Mouse (Mus musculus) megakaryocyte, embryonic 14.5 days (primary cell): ENCODE results near the gene Fam124b. TPM values are rescaled to one million over a fixed set of nuclear protein-coding genes. Genes with fewer than 3 reads are reported as not detected.

Experiments used
- H3K27me3 ChIP-seq: replicated peaks from 2 replicates; pipeline ENCODE3; 2012; ENCODE audit warnings: inconsistent platforms
- H3K36me3 ChIP-seq: replicated peaks from 2 replicates; pipeline ENCODE3; 2012; ENCODE audit warnings: low read length, inconsistent platforms, mixed read lengths
- H3K4me1 ChIP-seq: 2 replicates; pipeline ENCODE4 v1.6.1; 2012; ENCODE audit warnings: inconsistent platforms
- H3K4me3 ChIP-seq: replicated peaks from 2 replicates; pipeline ENCODE3; 2012; ENCODE audit warnings: moderate library complexity, mild to moderate bottlenecking, inconsistent platforms
- H3K9me3 ChIP-seq: 2 replicates; pipeline ENCODE4 v1.6.1; 2012; ENCODE audit warnings: inconsistent platforms
- FLI1 ChIP-seq: IDR thresholded peaks from 2 replicates; pipeline ENCODE4 v1.6.1; 2012; ENCODE audit warnings: low read length, inconsistent platforms, mixed read lengths
- GATA1 ChIP-seq: IDR thresholded peaks from 3 replicates; pipeline ENCODE4 v1.6.1; 2012; ENCODE audit warnings: mixed read lengths, low read length, inconsistent platforms, borderline replicate concordance
- polyA plus RNA-seq: library from polyadenylated mRNA; stranded (reverse); fragments of >175 nt; gene quantifications from 2 replicates; pipeline ENCODE4 v1.2.3, GENCODE M21; 2012; ENCODE audit warnings: low replicate concordance; ENCODE audit not compliant: insufficient read depth

The Fam124b gene
- polyA plus RNA-seq, 1 experiment: not detected

GRCm38 (mm10) chr1:80236951-80237702, 18.9 kb upstream of the Fam124b start:
- peaks cover 5% of the 10 kb centered on the region for H3K27me3 ChIP-seq
- H3K9me3 ChIP-seq: no peaks in the 10 kb centered on the region
- H3K4me3 ChIP-seq: no peak overlapping the region
- H3K4me1 ChIP-seq: no peaks in the 10 kb centered on the region
- H3K36me3 ChIP-seq: no peaks in the 10 kb centered on the region
- TF ChIP-seq GATA1 (no peak), FLI1 (no peak)

DNA sequence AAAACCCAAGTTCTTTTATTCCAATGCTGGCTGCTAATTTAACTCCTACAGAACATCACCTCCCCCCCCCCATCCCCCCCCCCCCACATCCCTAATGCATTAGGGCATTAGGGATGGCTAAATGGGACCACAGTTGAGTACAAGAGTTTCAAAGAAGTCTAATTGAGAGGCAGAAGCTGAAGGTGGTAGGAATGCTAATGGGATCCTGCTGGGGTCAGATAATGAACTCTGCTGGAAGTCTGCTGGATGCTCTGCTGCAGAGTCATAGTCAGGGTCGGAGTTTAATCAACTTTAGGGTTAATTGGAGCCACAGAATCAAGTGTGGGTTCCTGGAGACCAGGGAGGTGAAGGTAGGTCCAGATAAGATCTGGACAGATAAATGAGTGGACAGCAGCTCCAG, 17.9 kb upstream of the Fam124b start:
- H3K4me3 ChIP-seq: no peak overlapping the region
- TF ChIP-seq FLI1: no peak
- no peak for TF ChIP-seq GATA1

GRCm38 (mm10) chr1:80230612-80231011, 12.3 kb upstream of the Fam124b start:
- TF ChIP-seq GATA1 (no peak), FLI1 (no peak)
- Histone ChIP-seq H3K4me3 (no peak overlapping the region), H3K36me3 (no peaks in the 10 kb centered on the region), H3K27me3 (no peaks in the 10 kb centered on the region), H3K9me3 (no peaks in the 10 kb centered on the region), H3K4me1 (peaks cover 4% of the 10 kb centered on the region; the same call in 1 of the 2 replicates)

More for the DNA sequence above, 17.9 kb upstream of the Fam124b start:
- no peaks in the 10 kb centered on the region for H3K9me3 ChIP-seq
- peaks cover 5% of the 10 kb centered on the region for H3K27me3 ChIP-seq
- no peaks in the 10 kb centered on the region for H3K4me1 ChIP-seq
- H3K36me3 ChIP-seq: no peaks in the 10 kb centered on the region

DNA sequence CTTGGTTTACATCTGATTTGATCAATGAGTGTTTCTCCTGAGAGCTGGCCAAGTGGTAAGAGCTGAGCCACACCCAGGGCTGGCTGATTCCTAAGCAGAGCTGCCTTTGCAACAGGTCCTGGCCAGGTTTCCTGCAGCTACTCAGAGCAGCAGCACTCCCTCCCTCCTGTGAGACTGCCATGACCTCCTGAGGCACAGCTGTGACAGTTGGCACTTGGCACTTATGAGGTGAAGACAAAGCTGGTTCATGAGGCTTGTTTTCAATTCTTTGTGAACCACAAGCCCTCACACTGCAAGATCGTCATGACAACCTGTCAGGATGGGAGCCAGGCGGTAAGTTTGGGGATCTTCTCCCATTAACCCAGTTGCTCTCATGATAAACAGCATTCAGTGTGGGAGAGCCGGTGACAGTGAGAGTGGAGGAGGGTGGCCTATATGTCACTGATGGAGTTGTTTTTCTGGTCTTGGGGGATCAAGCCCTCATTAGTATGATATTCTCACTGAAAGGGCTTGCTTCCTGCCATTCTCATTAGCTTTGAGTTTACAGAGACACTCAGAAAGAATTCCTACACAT, 6.7 kb upstream of the Fam124b start:
- Histone ChIP-seq H3K4me3 (no peak overlapping the region), H3K9me3 (0 out of 2 replicates have a peak, but pooled peaks cover 2% of the 10 kb centered on the region), H3K36me3 (no peaks in the 10 kb centered on the region), H3K27me3 (peaks cover 2% of the 10 kb centered on the region), H3K4me1 (peaks cover 4% of the 10 kb centered on the region; the same call in 1 of the 2 replicates)
- TF ChIP-seq FLI1: no peak
- no peak for TF ChIP-seq GATA1

DNA sequence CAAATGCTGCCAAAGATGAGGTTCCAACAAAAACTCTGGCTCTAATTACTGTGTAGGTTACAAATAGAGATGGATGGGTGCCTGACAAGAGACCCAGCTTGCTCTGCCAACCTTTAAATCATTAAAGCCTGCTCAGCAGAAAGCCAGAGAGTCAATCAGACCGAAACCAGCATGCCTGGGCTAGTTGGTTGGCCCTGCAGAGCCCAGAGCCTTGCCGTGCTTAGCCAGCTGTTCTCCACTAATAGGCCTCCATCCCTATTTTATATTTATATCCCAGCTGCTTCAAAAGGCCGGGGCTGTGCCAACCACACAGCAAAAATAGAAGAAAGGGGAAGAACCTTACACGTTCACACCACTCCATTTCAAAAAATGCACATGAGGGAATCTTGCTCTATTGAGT, 2.9 kb upstream of the Fam124b start:
- peaks cover 2% of the 10 kb centered on the region for H3K27me3 ChIP-seq
- H3K36me3 ChIP-seq: no peaks in the 10 kb centered on the region
- TF ChIP-seq FLI1 (no peak), GATA1 (no peak)
- H3K4me3 ChIP-seq: no peak overlapping the region
- peaks cover 10% of the 10 kb centered on the region for H3K4me1 ChIP-seq
- peaks cover 9% of the 10 kb centered on the region for H3K9me3 ChIP-seq

DNA sequence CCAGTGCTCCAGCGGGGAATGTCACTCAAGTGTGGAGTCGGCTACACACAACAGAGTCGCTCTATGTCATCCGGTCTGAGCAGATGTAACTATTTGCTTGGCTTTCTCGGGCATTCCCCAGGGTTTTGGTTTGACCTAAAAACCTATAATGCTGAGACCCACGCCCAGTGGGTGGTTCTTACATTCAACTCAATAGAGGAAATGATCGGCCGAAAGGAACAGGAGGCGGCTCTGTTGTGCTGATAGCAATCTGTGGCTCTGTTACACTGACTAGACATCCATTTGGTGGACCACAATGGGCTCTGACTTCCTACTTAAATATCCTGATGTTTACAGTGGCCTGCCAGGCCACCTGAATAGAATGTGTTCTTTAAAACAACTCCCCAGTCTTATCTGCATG, 4.4 kb downstream of the Fam124b start:
- H3K36me3 ChIP-seq: no peaks in the 10 kb centered on the region
- no peak for TF ChIP-seq FLI1
- TF ChIP-seq GATA1: no peak
- H3K27me3 ChIP-seq: peaks cover 3% of the 10 kb centered on the region
- H3K4me1 ChIP-seq: peaks cover 16% of the 10 kb centered on the region
- H3K4me3 ChIP-seq: no peak overlapping the region
- no peaks in the 10 kb centered on the region for H3K9me3 ChIP-seq

DNA sequence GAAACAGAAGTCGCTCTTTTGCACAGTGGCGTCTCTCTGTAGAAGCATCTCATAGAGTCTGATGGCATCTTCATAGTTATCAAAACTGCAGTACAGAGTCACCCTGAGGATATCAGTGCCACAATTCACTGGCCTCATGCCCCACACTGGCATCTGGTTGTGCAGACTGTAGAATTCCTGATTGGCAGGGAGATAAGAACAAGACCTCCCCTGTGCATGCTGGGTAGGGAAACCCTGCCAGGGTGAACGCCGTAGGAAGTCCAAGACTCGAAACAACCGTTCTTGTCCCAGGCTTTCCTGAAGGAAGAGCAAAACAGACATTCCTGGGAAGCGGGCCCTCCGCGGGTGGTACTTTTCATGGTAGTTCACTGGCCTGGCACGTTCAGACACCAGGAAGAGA, 5.1 kb downstream of the Fam124b start:
- peaks cover 3% of the 10 kb centered on the region for H3K27me3 ChIP-seq
- TF ChIP-seq GATA1: no peak
- TF ChIP-seq FLI1: no peak
- H3K4me1 ChIP-seq: peaks cover 12% of the 10 kb centered on the region
- no peaks in the 10 kb centered on the region for H3K36me3 ChIP-seq
- no peak overlapping the region for H3K4me3 ChIP-seq
- no peaks in the 10 kb centered on the region for H3K9me3 ChIP-seq

- Histone ChIP-seq H3K27me3 (no peaks in the 10 kb centered on the region), H3K36me3 (no peaks in the 10 kb centered on the region), H3K4me1 (no peaks in the 10 kb centered on the region), H3K4me3 (no peak overlapping the region), H3K9me3 (no peaks in the 10 kb centered on the region)
- TF ChIP-seq FLI1: no peak
- TF ChIP-seq GATA1: no peak
Observed at GRCm38 (mm10) chr1:80202314-80202713, 16.0 kb downstream of the Fam124b start.

GRCm38 (mm10) chr1:80192837-80193236, 25.4 kb downstream of the Fam124b start:
- H3K36me3 ChIP-seq: no peaks in the 10 kb centered on the region
- H3K4me3 ChIP-seq: no peak overlapping the region
- no peaks in the 10 kb centered on the region for H3K27me3 ChIP-seq
- no peaks in the 10 kb centered on the region for H3K9me3 ChIP-seq
- no peak for TF ChIP-seq GATA1
- TF ChIP-seq FLI1: no peak
- no peaks in the 10 kb centered on the region for H3K4me1 ChIP-seq

DNA sequence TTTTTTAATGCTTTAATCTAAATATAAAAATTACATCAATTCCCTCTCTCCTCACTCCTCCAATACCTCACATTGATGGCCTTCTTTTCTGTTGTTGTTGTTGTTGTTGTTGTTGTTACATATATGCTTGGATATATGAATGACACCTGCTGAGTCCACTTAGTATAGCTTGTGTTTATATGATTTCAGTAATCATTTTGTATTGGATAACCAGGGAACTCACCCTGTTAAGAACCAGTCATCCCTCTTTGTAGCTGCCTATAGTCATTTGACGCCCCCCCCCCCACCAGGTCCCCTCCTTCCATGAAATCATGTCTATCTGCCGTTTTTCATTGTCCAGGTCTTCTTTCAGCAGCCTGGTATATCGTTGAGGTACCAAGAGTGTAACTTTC, 36.9 kb downstream of the Fam124b start:
- Histone ChIP-seq H3K9me3 (peaks cover 6% of the 10 kb centered on the region; the same call in 1 of the 2 replicates), H3K4me3 (no peak overlapping the region), H3K36me3 (no peaks in the 10 kb centered on the region), H3K4me1 (peaks cover 7% of the 10 kb centered on the region; the same call in 1 of the 2 replicates), H3K27me3 (peaks cover 5% of the 10 kb centered on the region)
- TF ChIP-seq GATA1 (no peak), FLI1 (no peak)
